Comparison of ENCODE assay signal across 7 mouse cellular contexts in the genomic region with DNA sequence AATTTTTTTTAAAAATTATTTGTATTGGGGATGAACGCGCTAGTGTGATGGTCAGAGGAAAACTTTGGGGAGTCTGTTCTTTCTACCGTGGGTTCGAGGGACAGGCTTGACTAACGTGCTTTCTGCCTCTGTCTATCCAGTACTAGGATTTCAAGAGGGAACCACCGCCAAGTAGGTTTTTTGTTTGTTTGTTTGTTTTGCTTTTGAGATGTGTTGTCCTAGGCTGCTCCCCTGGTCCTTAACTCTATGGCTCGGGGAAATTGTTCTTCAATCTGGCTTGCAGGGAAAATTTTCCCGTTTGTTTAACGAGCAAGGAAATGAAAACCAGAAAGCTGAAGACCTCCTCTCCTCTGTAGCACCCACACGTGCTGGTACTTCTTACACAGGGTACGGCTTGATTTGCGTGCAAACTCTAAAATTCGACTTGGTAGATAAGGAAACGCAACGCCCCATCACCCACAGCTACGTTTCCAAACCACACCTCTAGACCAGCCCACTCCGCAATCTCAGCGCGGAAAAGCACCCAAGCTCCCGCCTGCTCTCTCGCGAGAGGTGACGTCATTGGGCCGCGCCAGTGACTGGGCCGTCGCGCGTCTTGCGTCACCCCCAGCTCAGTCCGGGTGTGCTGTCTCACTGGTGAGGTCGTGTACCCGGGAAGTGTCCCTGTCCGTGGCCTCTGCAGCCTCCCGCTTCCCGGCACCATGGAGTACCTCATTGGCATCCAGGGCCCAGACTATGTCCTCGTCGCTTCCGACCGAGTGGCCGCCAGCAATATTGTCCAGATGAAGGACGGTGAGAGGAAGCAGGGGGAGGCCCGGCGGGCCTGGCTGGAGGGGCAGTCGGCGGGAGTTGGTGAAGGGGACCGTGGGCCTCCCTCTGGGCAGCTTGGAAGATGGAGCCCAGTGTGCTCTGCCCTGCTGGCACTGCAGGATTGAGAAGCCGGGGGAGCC. TPM values are rescaled to one million over a fixed set of nuclear protein-coding genes. Genes with fewer than 3 reads are reported as not detected.
DNase-seq lines count a peak whose midpoint lies in the region; ATAC-seq lines count a peak whose summit lies in the region.

A gene (plus strand): TSS at position 577 of the 950 bp plus-strand sequence.

- peak; percentile 96 for ATAC-seq in embryonic facial prominence, embryonic 12.5 days (ENCODE audit: insufficient number of reproducible peaks, insufficient read depth, low FRiP score, low TSS enrichment)
- ATAC-seq in limb, embryonic 11.5 days (ENCODE audit: insufficient number of reproducible peaks, low FRiP score, low TSS enrichment, low read depth) = peak; percentile 94
- ATAC-seq in midbrain, embryonic 14.5 days (ENCODE audit: low FRiP score, low TSS enrichment) = peak; percentile 98

- DNase-seq in adrenal gland, postnatal 25 days = peak; percentile 99
- peak; percentile 99 for DNase-seq in heart, adult 11 months
- DNase-seq in kidney, adult 18-20 months = peak; percentile 99
- peak; percentile 100 for DNase-seq in limb, embryonic 11.5 days (ENCODE audit: low spot score)
- peak; percentile 99 for DNase-seq in midbrain, embryonic 14.5 days
- DNase-seq in spleen, adult 18-20 months = peak; percentile 95 to 99

- peaks cover 10% of the 10 kb centered on the region for H3K4me1 ChIP-seq in embryonic facial prominence, embryonic 12.5 days
- H3K4me1 ChIP-seq in limb, embryonic 11.5 days (ENCODE audit: control insufficient read depth, insufficient read depth, low read length) = no peaks in the 10 kb centered on the region
- H3K4me1 ChIP-seq in midbrain, embryonic 14.5 days (ENCODE audit: control insufficient read depth, insufficient read depth, low read length) = peaks cover 11% of the 10 kb centered on the region; the same call in 1 of the 2 replicates

- H3K9me3 ChIP-seq in embryonic facial prominence, embryonic 12.5 days = no peaks in the 10 kb centered on the region
- no peaks in the 10 kb centered on the region for H3K9me3 ChIP-seq in limb, embryonic 11.5 days (ENCODE audit: control insufficient read depth, low read length)
- H3K9me3 ChIP-seq in midbrain, embryonic 14.5 days (ENCODE audit: control insufficient read depth, low read length) = no peaks in the 10 kb centered on the region

- H3K36me3 ChIP-seq in embryonic facial prominence, embryonic 12.5 days = no peaks in the 10 kb centered on the region
- no peaks in the 10 kb centered on the region for H3K36me3 ChIP-seq in limb, embryonic 11.5 days (ENCODE audit: control insufficient read depth, insufficient read depth, low read length)
- H3K36me3 ChIP-seq in midbrain, embryonic 14.5 days (ENCODE audit: control insufficient read depth, insufficient read depth, low read length) = no peaks in the 10 kb centered on the region

- WGBS in embryonic facial prominence, embryonic 12.5 days = 3% methylated on average over 48 of the region's 48 CpGs
- WGBS in limb, embryonic 11.5 days = 4% methylated on average over 48 of the region's 48 CpGs
- WGBS in midbrain, embryonic 14.5 days = 3% methylated on average over 48 of the region's 48 CpGs

- peak within 1 kb of the TSS; percentile 82 for H3K27ac ChIP-seq in embryonic facial prominence, embryonic 12.5 days
- H3K27ac ChIP-seq in limb, embryonic 11.5 days (replicated peaks; ENCODE audit: low read depth, low read length) = peak within 1 kb of the TSS; percentile 52; the same call in 1 of the 2 replicates
- peak within 1 kb of the TSS; percentile 77 for H3K27ac ChIP-seq in midbrain, embryonic 14.5 days (replicated peaks; ENCODE audit: low read depth, low read length)

- peak within 1 kb of the TSS; percentile 92 for H3K4me2 ChIP-seq in embryonic facial prominence, embryonic 12.5 days (replicated peaks)
- H3K4me2 ChIP-seq in limb, embryonic 11.5 days (ENCODE audit: low read depth, severe bottlenecking) = peak within 1 kb of the TSS; percentile 84
- H3K4me2 ChIP-seq in midbrain, embryonic 14.5 days (ENCODE audit: low read length) = peak within 1 kb of the TSS; percentile 96

- peak within 1 kb of the TSS; percentile 99 for H3K9ac ChIP-seq in embryonic facial prominence, embryonic 12.5 days
- peak within 1 kb of the TSS; percentile 96 for H3K9ac ChIP-seq in limb, embryonic 11.5 days (ENCODE audit: low read length)
- peak within 1 kb of the TSS; percentile 92 for H3K9ac ChIP-seq in midbrain, embryonic 14.5 days (replicated peaks; ENCODE audit: low read length)

- H3K4me3 ChIP-seq in embryonic facial prominence, embryonic 12.5 days = peak within 1 kb of the TSS; percentile 100
- peak within 1 kb of the TSS; percentile 99 for H3K4me3 ChIP-seq in limb, embryonic 11.5 days (ENCODE audit: low read depth, low read length)
- H3K4me3 ChIP-seq in midbrain, embryonic 14.5 days (replicated peaks; ENCODE audit: low read depth, low read length) = peak within 1 kb of the TSS; percentile 100

- H3K27me3 ChIP-seq in embryonic facial prominence, embryonic 12.5 days = no peaks in the 10 kb centered on the region
- H3K27me3 ChIP-seq in limb, embryonic 11.5 days (ENCODE audit: control insufficient read depth, insufficient read depth, low read length) = no peaks in the 10 kb centered on the region
- no peaks in the 10 kb centered on the region for H3K27me3 ChIP-seq in midbrain, embryonic 14.5 days (ENCODE audit: control insufficient read depth, insufficient read depth, low read length)

RNA-seq across cellular contexts. Expression of the gene that starts here (rescaled TPM):
- 149 and 179 TPM in 2 replicates for total RNA-seq in adrenal gland, postnatal 25 days (2021)
- polyA plus RNA-seq in embryonic facial prominence, embryonic 12.5 days (2016; fragmentation: Nextera tagmentation; extraction: Ambion mirVana) = 459 and 471 TPM in 2 replicates
- 542 and 572 TPM in 2 replicates for polyA plus RNA-seq in limb, embryonic 11.5 days (2014; fragmentation: Nextera tagmentation; extraction: Ambion mirVana)
- 442 and 480 TPM in 2 replicates for polyA plus RNA-seq in midbrain, embryonic 14.5 days (2014; fragmentation: Nextera tagmentation; extraction: Ambion mirVana)

Comparison
In these comparisons a context has a peak if more than half of its experiments do, and no peak if none do; other contexts are left out.
1. Peak in every context shown above with its lines: DNase-seq, ATAC-seq, H3K4me3 ChIP-seq and H3K27ac ChIP-seq.